Mouse (Mus musculus): Measurements from ENCODE around the gene Grhpr.

DNA sequence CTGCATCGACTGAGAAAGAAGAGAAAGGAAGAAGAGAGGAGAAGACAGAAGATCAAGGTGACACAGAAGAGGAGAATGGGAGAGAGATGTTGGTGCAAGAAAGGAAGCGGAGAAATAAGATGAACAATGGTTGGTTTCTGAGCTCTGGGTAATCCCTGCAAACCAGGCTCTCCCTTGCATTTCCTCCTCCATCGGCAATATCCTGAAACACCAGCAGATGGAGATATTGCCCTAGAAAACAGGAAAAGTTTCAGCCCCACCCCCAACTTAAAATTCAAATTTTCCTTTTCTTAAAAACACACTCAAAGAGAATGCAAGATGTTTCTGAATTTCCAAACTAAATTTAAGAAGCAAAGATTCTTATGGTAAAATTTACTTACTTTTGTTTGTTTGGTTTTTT, 34.4 kb downstream of the Grhpr start:
- TF ChIP-seq POLR2A (IDR thresholded peaks at IDR 0.05; ENCODE audit: low read depth, low read length), result no peak
- peak; percentile 20; the same call in 1 of the 2 replicates for TF ChIP-seq CTCF (IDR thresholded peaks at IDR 0.05; ENCODE audit: extremely low read depth, insufficient read depth, insufficient read length, insufficient replicate concordance)

All from spleen, adult 2 months (tissue).